Mouse (Mus musculus): ENCODE data around the gene Gm21677.
"Not testable (repeated sequence)": the region's sequence is repeated elsewhere in the genome, so short reads cannot be mapped to it uniquely, and the experiment has no call there.

Gm21677 gene

DNA sequence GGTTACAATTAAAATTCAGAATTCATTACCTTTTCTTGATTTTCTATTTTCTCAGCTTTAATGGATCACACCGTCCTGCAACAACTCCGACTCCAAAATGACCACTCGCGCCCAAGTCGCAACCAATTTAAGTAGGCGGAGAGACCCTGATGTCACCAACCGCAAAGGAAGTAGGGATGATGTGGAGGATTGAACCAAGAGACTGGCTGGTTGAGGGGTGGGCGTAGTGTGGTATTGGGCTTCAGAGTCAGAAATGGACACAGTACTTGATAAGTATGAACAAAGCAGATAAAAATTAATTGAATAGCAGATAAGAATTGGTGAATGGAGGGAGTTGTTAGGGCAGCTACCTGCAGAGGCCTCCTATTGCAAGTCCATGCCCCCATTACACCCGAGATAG, at the start of gene Gm21677:
Gm21677 (minus strand) TSS at position 101 of the 400 bp plus-strand sequence.
- DNase-seq (ENCODE audit: low read depth, low spot score): not testable (repeated sequence)

DNA sequence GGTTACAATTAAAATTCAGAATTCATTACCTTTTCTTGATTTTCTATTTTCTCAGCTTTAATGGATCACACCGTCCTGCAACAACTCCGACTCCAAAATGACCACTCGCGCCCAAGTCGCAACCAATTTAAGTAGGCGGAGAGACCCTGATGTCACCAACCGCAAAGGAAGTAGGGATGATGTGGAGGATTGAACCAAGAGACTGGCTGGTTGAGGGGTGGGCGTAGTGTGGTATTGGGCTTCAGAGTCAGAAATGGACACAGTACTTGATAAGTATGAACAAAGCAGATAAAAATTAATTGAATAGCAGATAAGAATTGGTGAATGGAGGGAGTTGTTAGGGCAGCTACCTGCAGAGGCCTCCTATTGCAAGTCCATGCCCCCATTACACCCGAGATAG, 39.0 kb upstream of the Gm21677 start, which contains the start of gene Gm21693:
Gm21693 (minus strand) TSS at position 101 of the 400 bp plus-strand sequence.
- DNase-seq (ENCODE audit: low read depth, low spot score): not testable (repeated sequence)

- DNase-seq (ENCODE audit: low read depth, low spot score): not testable (repeated sequence)
These were observed 34.4 kb upstream of the Gm21677 start for GRCm38 (mm10) chrY:3340661-3341060.

Data from CD4-positive helper T cell, adult 2 months (primary cell).